Mouse (Mus musculus) fibroblast of lung, adult 2 months (primary cell): ENCODE results near the gene Ubap2l.
A peak's percentile ranks its signal among the peaks of the same experiment; 100 is the strongest.

Experiments used
- DNase-seq: peaks from one replicate; pipeline ENCODE4 v3.0.0-alpha.2; 2011; ENCODE audit warnings: low read depth

The Ubap2l gene

GRCm38 (mm10) chr3:90052351-90053241, at the start of gene Ubap2l:
TSS of gene Ubap2l (minus strand) at chr3:90052628.
- DNase-seq = peak; percentile 93

- no peak for DNase-seq
These were observed 49.2 kb upstream of the Ubap2l start for GRCm38 (mm10) chr3:90101673-90102072.

GRCm38 (mm10) chr3:90101010-90101409, 48.6 kb upstream of the Ubap2l start:
- DNase-seq = no peak

GRCm38 (mm10) chr3:90097928-90098327, 45.5 kb upstream of the Ubap2l start:
- DNase-seq = no peak

GRCm38 (mm10) chr3:90094453-90094852, 42.0 kb upstream of the Ubap2l start:
- DNase-seq = no peak

- DNase-seq = no peak
These were observed 38.5 kb upstream of the Ubap2l start for GRCm38 (mm10) chr3:90090892-90091291.

GRCm38 (mm10) chr3:90088617-90089016, 36.2 kb upstream of the Ubap2l start:
- no peak for DNase-seq

GRCm38 (mm10) chr3:90086068-90086467, 33.6 kb upstream of the Ubap2l start:
- DNase-seq = no peak

GRCm38 (mm10) chr3:90085281-90085680, 32.9 kb upstream of the Ubap2l start:
- DNase-seq = peak; percentile 60

- no peak for DNase-seq
These were observed 32.4 kb upstream of the Ubap2l start for GRCm38 (mm10) chr3:90084790-90085189.

- DNase-seq = no peak
These were observed 31.4 kb upstream of the Ubap2l start for GRCm38 (mm10) chr3:90083698-90084324.

GRCm38 (mm10) chr3:90083034-90083433, 30.6 kb upstream of the Ubap2l start:
- DNase-seq = no peak

- no peak for DNase-seq
These were observed 29.2 kb upstream of the Ubap2l start for GRCm38 (mm10) chr3:90081365-90082240.

- DNase-seq = no peak
These were observed 28.1 kb upstream of the Ubap2l start for GRCm38 (mm10) chr3:90080498-90080863.

GRCm38 (mm10) chr3:90079763-90080497, 27.5 kb upstream of the Ubap2l start:
- DNase-seq = peak; percentile 27

GRCm38 (mm10) chr3:90079133-90079762, 26.8 kb upstream of the Ubap2l start:
- DNase-seq = peak; percentile 93

GRCm38 (mm10) chr3:90078224-90078623, 25.8 kb upstream of the Ubap2l start:
- no peak for DNase-seq

GRCm38 (mm10) chr3:90076921-90077716, 24.7 kb upstream of the Ubap2l start:
- DNase-seq = peak; percentile 73

- DNase-seq = no peak
These were observed 19.9 kb upstream of the Ubap2l start, which contains the start of gene Tpm3 for GRCm38 (mm10) chr3:90072294-90072693. TSS of gene Tpm3 (plus strand) at chr3:90072649.

GRCm38 (mm10) chr3:90069688-90070087, 17.3 kb upstream of the Ubap2l start:
- DNase-seq = no peak
